Mouse (Mus musculus) adrenal gland, postnatal 14 days (tissue): ENCODE results near the gene Trio. TPM values are rescaled to one million over a fixed set of nuclear protein-coding genes. Genes with fewer than 3 reads are reported as not detected.
A peak's percentile ranks its signal among the peaks of the same experiment; 100 is the strongest.

Experiments
- DNase-seq: peaks from one replicate; pipeline ENCODE4 v3.0.0; 2021; ENCODE audit warnings: mixed read lengths
- total RNA-seq: library from RNA; stranded (reverse); gene quantifications from 2 replicates; pipeline ENCODE4 v1.2.3, GENCODE M21; 2021

Gene Trio
- total RNA-seq, 1 experiment from 2014 or later: 59.0 TPM

GRCm38 (mm10) chr15:27710698-27711097, 314.9 kb downstream of the Trio start:
- DNase-seq: no peak

GRCm38 (mm10) chr15:27708968-27709612, 316.6 kb downstream of the Trio start:
- no peak for DNase-seq

- DNase-seq: no peak
These were observed 317.1 kb downstream of the Trio start for GRCm38 (mm10) chr15:27708499-27708898.

GRCm38 (mm10) chr15:27702972-27703313, 322.7 kb downstream of the Trio start:
- DNase-seq: no peak

- DNase-seq: peak; percentile 42
These were observed 323.3 kb downstream of the Trio start for GRCm38 (mm10) chr15:27702031-27702971.

GRCm38 (mm10) chr15:27697632-27698031, 328.0 kb downstream of the Trio start:
- DNase-seq: no peak

GRCm38 (mm10) chr15:27693235-27693634, 332.4 kb downstream of the Trio start:
- no peak for DNase-seq

GRCm38 (mm10) chr15:27692161-27692560, 333.5 kb downstream of the Trio start:
- no peak for DNase-seq

- DNase-seq: no peak
These were observed 334.4 kb downstream of the Trio start for GRCm38 (mm10) chr15:27691213-27691612.

GRCm38 (mm10) chr15:27688041-27688651, 337.5 kb downstream of the Trio start:
- no peak for DNase-seq

GRCm38 (mm10) chr15:27684813-27685212, 340.8 kb downstream of the Trio start:
- no peak for DNase-seq

- DNase-seq: no peak
These were observed 342.4 kb downstream of the Trio start for GRCm38 (mm10) chr15:27683206-27683605.

- no peak for DNase-seq
These were observed 343.0 kb downstream of the Trio start for GRCm38 (mm10) chr15:27682619-27683018.

- peak; percentile 96 for DNase-seq
These were observed 344.0 kb downstream of the Trio start, which contains the start of gene Otulinl for GRCm38 (mm10) chr15:27681419-27682187. Gene Otulinl (minus strand): TSS chr15:27681579.

- no peak for DNase-seq
These were observed 344.7 kb downstream of the Trio start for GRCm38 (mm10) chr15:27680997-27681396.

Other genes with a start within 250 kb of the Trio start
- 0.08 and 0.11 TPM in 2 replicates for gene Dnah5, start 177.9 kb upstream of the Trio start, total RNA-seq